Mouse (Mus musculus) MEL (cell line): ENCODE results near the gene Ap3m1. TPM values are rescaled to one million over a fixed set of nuclear protein-coding genes. Genes with fewer than 3 reads are reported as not detected.

Experiments
- DNase-seq: peaks from one replicate; pipeline ENCODE4 v3.0.0; 2011; ENCODE audit warnings: low read depth, low spot score
- H3K27ac ChIP-seq: 2 replicates; pipeline ENCODE4 v1.5.1; 2012; ENCODE audit warnings: low read depth, mild to moderate bottlenecking, control low read depth, low read length, moderate library complexity; ENCODE audit not compliant: control insufficient read depth
- H3K27me3 ChIP-seq, 2 experiments: fragments of 150-350 bp in 1 of 2; sonication (generic) in 1 of 2; 2 replicates each; pipeline ENCODE4 v1.6.1; 2012; ENCODE audit warnings: low read length in 2 of 2, mild to moderate bottlenecking in 2 of 2, improper control_type of control experiment in 1 of 2, moderate library complexity in 1 of 2; ENCODE audit not compliant: insufficient read depth in 2 of 2, control insufficient read depth in 1 of 2
- H3K36me3 ChIP-seq, 2 experiments: 2 replicates each; pipeline ENCODE4 v1.6.1; 2012 to 2014; ENCODE audit warnings: low read length in 2 of 2, improper control_type of control experiment in 1 of 2, inconsistent platforms in 1 of 2, mild to moderate bottlenecking in 1 of 2; ENCODE audit not compliant: insufficient read depth in 2 of 2, control insufficient read depth in 1 of 2
- H3K4me1 ChIP-seq, 2 experiments: fragments of 150-350 bp in 1 of 2; sonication (generic) in 1 of 2; 2 replicates each; pipeline ENCODE4 v1.6.1; 2012; ENCODE audit warnings: low read length in 2 of 2, improper control_type of control experiment in 1 of 2, mild to moderate bottlenecking in 1 of 2; ENCODE audit not compliant: insufficient read depth in 2 of 2, control insufficient read depth in 1 of 2
- H3K4me3 ChIP-seq, 2 experiments: fragments of 150-350 bp in 1 of 2; sonication (generic) in 1 of 2; 2 replicates each; pipeline ENCODE4 v1.5.1; 2012; ENCODE audit warnings: low read depth in 2 of 2, low read length in 2 of 2, mild to moderate bottlenecking in 2 of 2, moderate library complexity in 2 of 2, control low read depth in 1 of 2, improper control_type of control experiment in 1 of 2; ENCODE audit not compliant: control insufficient read depth in 1 of 2, insufficient read depth in 1 of 2
- H3K79me2 ChIP-seq: 2 replicates; pipeline ENCODE4 v1.6.1; 2012; ENCODE audit warnings: mild to moderate bottlenecking, low read length, moderate library complexity; ENCODE audit not compliant: control insufficient read depth, poor library complexity, insufficient read depth
- H3K9ac ChIP-seq: 2 replicates; pipeline ENCODE4 v1.6.1; 2012; ENCODE audit warnings: low read depth, mild to moderate bottlenecking, control low read depth, low read length, moderate library complexity; ENCODE audit not compliant: control insufficient read depth, poor library complexity, severe bottlenecking
- H3K9me3 ChIP-seq: fragments of 150-350 bp; sonication (generic); replicated peaks from 2 replicates; pipeline ENCODE4 v1.6.1; 2012; ENCODE audit warnings: mild to moderate bottlenecking, low read length, improper control_type of control experiment, moderate library complexity; ENCODE audit not compliant: insufficient read depth
- CHD1 ChIP-seq: IDR thresholded peaks from 2 replicates; pipeline ENCODE4 v1.6.1; 2012; ENCODE audit warnings: low read depth, mild to moderate bottlenecking, inconsistent platforms, low read length, improper control_type of control experiment
- CHD2 ChIP-seq: IDR thresholded peaks from 2 replicates; pipeline ENCODE4 v1.6.1; 2011; ENCODE audit warnings: low read length, improper control_type of control experiment
- CTCF ChIP-seq, 3 experiments: IDR thresholded peaks in 2 of 3; conservative IDR thresholded peaks in 1 of 3; 2 replicates each; pipeline ENCODE4 v1.5.1; 2011 to 2012; ENCODE audit warnings: low read length in 3 of 3, low read depth in 2 of 3, mild to moderate bottlenecking in 2 of 3, improper control_type of control experiment in 1 of 3, inconsistent platforms in 1 of 3, mixed read lengths in 1 of 3, moderate library complexity in 1 of 3; ENCODE audit not compliant: control insufficient read depth in 1 of 3, insufficient read depth in 1 of 3, poor library complexity in 1 of 3, severe bottlenecking in 1 of 3
- ELF1 ChIP-seq: IDR thresholded peaks from 2 replicates; pipeline ENCODE4 v1.6.1; 2014; ENCODE audit warnings: low read depth, mild to moderate bottlenecking, inconsistent platforms, low read length, improper control_type of control experiment, moderate library complexity
- HCFC1 ChIP-seq: IDR thresholded peaks from 2 replicates; pipeline ENCODE4 v1.6.1; 2012; ENCODE audit warnings: low read depth, mild to moderate bottlenecking, inconsistent platforms, low read length, improper control_type of control experiment, moderate library complexity
- JUND ChIP-seq: IDR thresholded peaks from 2 replicates; pipeline ENCODE4 v1.6.1; 2011; ENCODE audit warnings: low read depth, mild to moderate bottlenecking, improper control_type of control experiment, low read length
- KAT2A ChIP-seq: conservative IDR thresholded peaks from 2 replicates; pipeline ENCODE4 v1.6.1; 2012; ENCODE audit warnings: low read depth, low read length, improper control_type of control experiment, inconsistent platforms
- MAFK ChIP-seq: IDR thresholded peaks from 2 replicates; pipeline ENCODE4 v1.6.1; 2011; ENCODE audit warnings: low read depth, mild to moderate bottlenecking, low read length, improper control_type of control experiment, borderline replicate concordance
- MAX ChIP-seq: IDR thresholded peaks from 2 replicates; pipeline ENCODE4 v1.6.1; 2011; ENCODE audit warnings: low read length, improper control_type of control experiment
- MAZ ChIP-seq: IDR thresholded peaks from 2 replicates; pipeline ENCODE4 v1.6.1; 2012; ENCODE audit warnings: low read depth, mild to moderate bottlenecking, inconsistent platforms, low read length, improper control_type of control experiment
- MEF2A ChIP-seq: IDR thresholded peaks from 2 replicates; pipeline ENCODE4 v1.6.1; 2014; ENCODE audit warnings: low read depth, mild to moderate bottlenecking, inconsistent platforms, low read length, improper control_type of control experiment; ENCODE audit not compliant: poor library complexity, insufficient replicate concordance, severe bottlenecking; ENCODE audit errors: extremely low read depth
- MXI1 ChIP-seq: IDR thresholded peaks from 2 replicates; pipeline ENCODE4 v1.6.1; 2011; ENCODE audit warnings: mild to moderate bottlenecking, low read depth, low read length, improper control_type of control experiment
- MYC ChIP-seq: IDR thresholded peaks from 2 replicates; pipeline ENCODE4 v1.6.1; 2011; ENCODE audit warnings: low read depth, mild to moderate bottlenecking, low read length, improper control_type of control experiment, moderate library complexity
- NRF1 ChIP-seq: IDR thresholded peaks from 2 replicates; pipeline ENCODE4 v1.6.1; 2014; ENCODE audit warnings: low read depth, mild to moderate bottlenecking, inconsistent platforms, low read length, improper control_type of control experiment, moderate library complexity; ENCODE audit not compliant: poor library complexity, insufficient read depth, severe bottlenecking
- POLR2A ChIP-seq, 2 experiments: IDR thresholded peaks; 2 replicates each; pipeline ENCODE4 v1.6.1; 2011 to 2012; ENCODE audit warnings: low read length in 2 of 2, mild to moderate bottlenecking in 2 of 2, control low read depth in 1 of 2, improper control_type of control experiment in 1 of 2, low read depth in 1 of 2, moderate library complexity in 1 of 2; ENCODE audit not compliant: control insufficient read depth in 1 of 2, insufficient read depth in 1 of 2, poor library complexity in 1 of 2
- RAD21 ChIP-seq: IDR thresholded peaks from 2 replicates; pipeline ENCODE4 v1.6.1; 2011; ENCODE audit warnings: mild to moderate bottlenecking, low read depth, low read length, improper control_type of control experiment
- RCOR1 ChIP-seq: IDR thresholded peaks from 2 replicates; pipeline ENCODE4 v1.6.1; 2012; ENCODE audit warnings: low read depth, mild to moderate bottlenecking, inconsistent platforms, low read length, improper control_type of control experiment
- SIN3A ChIP-seq: IDR thresholded peaks from 2 replicates; pipeline ENCODE4 v1.6.1; 2012; ENCODE audit warnings: low read length, improper control_type of control experiment, inconsistent platforms
- SMC3 ChIP-seq: IDR thresholded peaks from 2 replicates; pipeline ENCODE4 v1.6.1; 2011; ENCODE audit warnings: low read depth, low read length, improper control_type of control experiment
- TBP ChIP-seq: IDR thresholded peaks from 2 replicates; pipeline ENCODE4 v1.8.0; 2011; ENCODE audit warnings: low read depth, low read length, improper control_type of control experiment
- TCF12 ChIP-seq: IDR thresholded peaks from 2 replicates; pipeline ENCODE4 v1.6.1; 2014; ENCODE audit warnings: low read depth, mild to moderate bottlenecking, inconsistent platforms, low read length, improper control_type of control experiment, moderate library complexity
- USF1 ChIP-seq: IDR thresholded peaks from 2 replicates; pipeline ENCODE4 v1.6.1; 2014; ENCODE audit warnings: low read depth, mild to moderate bottlenecking, inconsistent platforms, low read length, improper control_type of control experiment, moderate library complexity
- ZC3H11A ChIP-seq: IDR thresholded peaks from 2 replicates; pipeline ENCODE4 v1.6.1; 2012; ENCODE audit warnings: low read depth, mild to moderate bottlenecking, inconsistent platforms, low read length, improper control_type of control experiment
- ZKSCAN1 ChIP-seq: IDR thresholded peaks from 2 replicates; pipeline ENCODE4 v1.6.1; 2012; ENCODE audit warnings: low read depth, mild to moderate bottlenecking, inconsistent platforms, low read length, improper control_type of control experiment, moderate library complexity
- polyA plus RNA-seq, 2 experiments: library from polyadenylated mRNA; stranded (reverse) in 1 of 2; unstranded in 1 of 2; fragments of >175 nt in 1 of 2; fragments of >200 nt in 1 of 2; gene quantifications; 2 replicates each; pipeline versions ENCODE4 v1.2.1 to v1.2.4; 2012; ENCODE audit warnings: low replicate concordance in 2 of 2, low read depth in 1 of 2; ENCODE audit not compliant: insufficient read length in 2 of 2, insufficient read depth in 1 of 2, missing spikeins in 1 of 2
- total RNA-seq: library from RNA; depleted of rRNA; stranded (reverse); fragments of 300-350 nt; gene quantifications from 2 replicates; pipeline ENCODE4 v1.2.3, GENCODE M21; 2012

Ap3m1 gene
- total and polyA plus RNA-seq, 3 experiments: 31.8 to 47.4 TPM; not detected in 1

- Histone ChIP-seq H3K27me3 (no peaks in the 10 kb centered on the region), H3K27ac (no peak overlapping the region), H3K36me3 (peaks cover 0 to 10% of the 10 kb centered on the region in 2 experiments; a peak in 3 of 4 replicates), H3K9ac (no peak overlapping the region), H3K9me3 (no peaks in the 10 kb centered on the region), H3K4me3 (no peak overlapping the region), H3K4me1 (peaks cover 4 to 8% of the 10 kb centered on the region in 2 experiments; a peak in 3 of 4 replicates), H3K79me2 (no peaks in the 10 kb centered on the region)
- DNase-seq: peak; percentile 79
- TF ChIP-seq ZC3H11A (peak; percentile 54), RAD21 (peak; percentile 68), CTCF (IDR thresholded peaks at IDR 0.05 in 2 of 3, conservative IDR thresholded peaks at IDR 0.05 in 1 of 3; ENCODE audit: control insufficient read depth in 1 of 3, insufficient read depth in 1 of 3, low read depth in 2 of 3, low read length in 3 of 3, poor library complexity in 1 of 3, severe bottlenecking in 1 of 3) (peak; percentile 55 to 78 (median 71)), ZKSCAN1 (no peak), KAT2A (no peak), SMC3 (peak; percentile 86)
Measured at GRCm38 (mm10) chr14:20993067-20993691, 59.1 kb downstream of the Ap3m1 start.

DNA sequence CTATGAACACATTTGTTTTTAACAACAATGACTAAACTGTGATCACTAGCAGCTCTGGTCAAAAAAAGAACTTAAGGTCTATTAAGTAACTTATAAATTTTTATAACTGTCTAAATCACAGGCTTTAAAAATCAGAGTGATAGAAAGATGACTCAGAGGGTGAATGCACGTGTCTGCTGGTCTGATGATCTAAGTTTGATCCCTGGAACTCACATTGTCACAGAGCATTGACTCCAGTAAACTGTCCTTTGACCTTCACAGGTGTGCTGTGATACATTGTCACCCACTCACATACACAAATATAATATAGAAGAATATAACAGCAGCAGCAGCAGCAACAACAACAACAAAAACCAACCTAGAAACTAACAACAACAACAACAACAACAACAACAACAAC lies 60.8 kb downstream of the Ap3m1 start:
- Histone ChIP-seq H3K27ac (no peak overlapping the region), H3K4me1 (peaks cover 4 to 8% of the 10 kb centered on the region in 2 experiments; a peak in 3 of 4 replicates), H3K27me3 (no peaks in the 10 kb centered on the region), H3K79me2 (no peaks in the 10 kb centered on the region), H3K36me3 (peaks cover 0 to 10% of the 10 kb centered on the region in 2 experiments; a peak in 3 of 4 replicates), H3K9ac (no peak overlapping the region), H3K9me3 (no peaks in the 10 kb centered on the region), H3K4me3 (no peak overlapping the region)
- no peak for DNase-seq
- TF ChIP-seq MAZ: no peak
- TF ChIP-seq NRF1: no peak
- TF ChIP-seq MAFK: no peak
- no peak for TF ChIP-seq HCFC1
- no peak for TF ChIP-seq TCF12
- TF ChIP-seq MYC: no peak
- TF ChIP-seq MXI1: no peak
- TF ChIP-seq CHD1: no peak
- TF ChIP-seq RAD21: no peak
- TF ChIP-seq ELF1: no peak
- TF ChIP-seq RCOR1: no peak
- TF ChIP-seq USF1: no peak
- no peak for TF ChIP-seq JUND
- no peak for TF ChIP-seq MEF2A
- TF ChIP-seq POLR2A (IDR thresholded peaks at IDR 0.05; ENCODE audit: control insufficient read depth in 1 of 2, insufficient read depth in 1 of 2, low read depth in 1 of 2, low read length in 2 of 2, poor library complexity in 1 of 2): no peak
- no peak for TF ChIP-seq MAX
- no peak for TF ChIP-seq CHD2
- TF ChIP-seq TBP: no peak
- TF ChIP-seq SIN3A: no peak
